Mouse (Mus musculus) CD8-positive naive resting alpha-beta T cell, adult 57 days (primary cell): Measurements from ENCODE around the gene Cc2d2b. TPM values are rescaled to one million over a fixed set of nuclear protein-coding genes. Genes with fewer than 3 reads are reported as not detected.

Experiments
- total RNA-seq: library from RNA; stranded (reverse); gene quantifications from one replicate; pipeline ENCODE4 v1.2.4, GENCODE M21; 2023

The Cc2d2b gene
- total RNA-seq: not detected

DNA sequence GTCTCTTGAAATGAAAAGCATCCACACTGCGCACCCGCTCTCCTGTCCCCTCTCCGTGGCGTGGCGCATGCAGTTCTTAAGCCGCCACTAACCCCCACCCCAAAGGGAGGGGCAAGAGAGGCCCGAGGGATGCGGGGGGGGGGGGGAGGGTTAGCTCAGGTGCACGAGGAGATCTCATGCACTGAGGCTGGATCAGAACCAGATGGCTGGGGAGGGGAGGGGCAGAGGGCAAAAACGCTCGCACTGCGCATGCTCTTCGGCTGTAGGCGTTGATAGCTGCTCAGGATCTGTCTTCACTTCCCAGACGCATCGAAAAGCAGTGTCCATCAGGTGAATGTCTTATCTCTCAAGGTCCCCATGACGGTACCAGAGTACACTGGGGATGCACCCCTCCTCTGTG is at the start of gene Cc2d2b:
Cc2d2b (plus strand) TSS at position 195 of the 400 bp plus-strand sequence.

DNA sequence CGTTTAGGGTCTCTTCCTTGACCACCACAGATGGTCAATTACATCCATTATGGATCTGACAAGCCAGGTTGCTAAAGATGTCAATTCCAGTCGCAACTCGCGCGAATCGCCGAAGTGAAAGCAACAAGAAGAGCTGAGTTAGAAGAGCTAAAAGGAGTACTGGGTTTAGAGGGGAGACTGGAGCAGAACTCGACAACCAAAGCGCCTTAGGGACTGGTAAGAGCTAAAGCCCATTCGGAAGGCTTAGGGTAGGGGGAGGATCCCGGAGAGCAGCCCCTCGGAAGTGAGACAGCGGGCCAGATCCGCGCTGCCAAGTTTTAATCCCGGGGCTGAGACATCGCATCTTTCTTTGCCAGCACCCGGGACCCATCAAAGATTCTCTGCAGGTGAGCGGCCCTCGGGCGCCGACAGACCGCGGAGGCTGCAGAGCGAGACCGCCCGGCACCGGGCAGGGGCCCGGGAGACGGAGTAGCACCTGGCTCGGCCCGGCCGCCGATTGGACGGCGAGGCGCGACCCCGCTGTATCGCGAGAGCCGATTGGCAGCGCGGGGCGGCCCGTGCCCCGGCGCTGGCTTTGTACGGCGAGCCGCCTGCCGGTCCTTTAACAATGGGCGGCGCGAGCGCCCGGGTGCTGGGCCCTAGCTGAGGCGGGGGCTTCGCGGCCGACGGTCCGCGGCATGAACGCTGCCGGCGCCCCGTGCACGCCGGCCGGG is 82.3 kb downstream of the Cc2d2b start, which contains the start of gene Ccnj:
Ccnj (plus strand) TSS at position 577 of the 713 bp plus-strand sequence.

Other genes starting within 250 kb of the Cc2d2b start
- gene Sorbs1, start 235.0 kb upstream of the Cc2d2b start, total RNA-seq: 19.0 TPM
- gene Aldh18a1, start 160.3 kb upstream of the Cc2d2b start, total RNA-seq: 43.8 TPM
- 7.3 TPM for gene Tctn3, start 136.5 kb upstream of the Cc2d2b start, total RNA-seq
- 1.9 TPM for gene Entpd1, start 136.4 kb upstream of the Cc2d2b start, total RNA-seq
- gene Ccnj, start 82.5 kb downstream of the Cc2d2b start, total RNA-seq: 8.0 TPM
- 19.6 TPM for gene Zfp518a, start 146.0 kb downstream of the Cc2d2b start, total RNA-seq
- gene Blnk, start 245.8 kb downstream of the Cc2d2b start, total RNA-seq: 23.4 TPM